Mouse (Mus musculus): ENCODE measurements around the gene 1700019N19Rik. TPM values are rescaled to one million over a fixed set of nuclear protein-coding genes. Genes with fewer than 3 reads are reported as not detected.

The 1700019N19Rik gene
- polyA plus RNA-seq (2015; fragmentation: Nextera tagmentation; extraction: Ambion mirVana): not detected in 2 replicates

DNA sequence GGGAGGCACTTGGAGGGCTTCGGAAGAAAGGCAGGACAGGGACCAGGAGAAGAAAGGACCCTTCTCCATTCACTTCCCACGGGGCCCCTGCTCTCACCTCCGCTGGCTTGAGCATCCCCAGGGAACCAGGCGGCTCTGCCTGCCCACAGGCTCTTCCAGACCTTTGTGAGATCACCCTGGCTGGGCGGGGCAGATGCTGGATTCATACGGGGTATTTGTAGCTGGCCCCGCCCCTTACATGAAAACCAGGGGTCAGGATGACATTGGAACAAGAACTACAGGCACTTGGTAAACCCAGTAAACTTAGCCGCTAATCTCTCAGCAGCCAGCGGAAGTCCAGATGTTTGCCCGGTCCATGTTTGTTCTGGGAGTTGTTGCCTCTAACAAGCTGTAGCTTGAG, at the start of gene 1700019N19Rik:
Gene 1700019N19Rik (minus strand): TSS at position 178 of the 400 bp plus-strand sequence.

GRCm38 (mm10) chr19:58759423-58759822, 34.8 kb downstream of the 1700019N19Rik start, which contains the start of gene Pnliprp2:
TSS of gene Pnliprp2 (plus strand) at chr19:58759719.

Other genes starting within 250 kb of the 1700019N19Rik start
- 7.3 and 8.0 TPM in 2 replicates for gene Pnlip, start 142.0 kb downstream of the 1700019N19Rik start, polyA plus RNA-seq (2015; fragmentation: Nextera tagmentation; extraction: Ambion mirVana)
- 0.23 and 0.35 TPM in 2 replicates for gene Pnliprp1, start 65.6 kb downstream of the 1700019N19Rik start, polyA plus RNA-seq (2015; fragmentation: Nextera tagmentation; extraction: Ambion mirVana)
- gene Pnliprp2, start 34.7 kb downstream of the 1700019N19Rik start, polyA plus RNA-seq (2015; fragmentation: Nextera tagmentation; extraction: Ambion mirVana): 0.19 and 0.24 TPM in 2 replicates
- 1.2 and 2.0 TPM in 2 replicates for gene Eno4, start 149.0 kb upstream of the 1700019N19Rik start, polyA plus RNA-seq (2015; fragmentation: Nextera tagmentation; extraction: Ambion mirVana)
- 55.4 and 63.2 TPM in 2 replicates for gene Hspa12a, start 149.2 kb upstream of the 1700019N19Rik start, polyA plus RNA-seq (2015; fragmentation: Nextera tagmentation; extraction: Ambion mirVana)

Measured in neural tube, postnatal 0 days (tissue).